Mouse (Mus musculus): ENCODE data around the gene Jak3.

The Jak3 gene

DNA sequence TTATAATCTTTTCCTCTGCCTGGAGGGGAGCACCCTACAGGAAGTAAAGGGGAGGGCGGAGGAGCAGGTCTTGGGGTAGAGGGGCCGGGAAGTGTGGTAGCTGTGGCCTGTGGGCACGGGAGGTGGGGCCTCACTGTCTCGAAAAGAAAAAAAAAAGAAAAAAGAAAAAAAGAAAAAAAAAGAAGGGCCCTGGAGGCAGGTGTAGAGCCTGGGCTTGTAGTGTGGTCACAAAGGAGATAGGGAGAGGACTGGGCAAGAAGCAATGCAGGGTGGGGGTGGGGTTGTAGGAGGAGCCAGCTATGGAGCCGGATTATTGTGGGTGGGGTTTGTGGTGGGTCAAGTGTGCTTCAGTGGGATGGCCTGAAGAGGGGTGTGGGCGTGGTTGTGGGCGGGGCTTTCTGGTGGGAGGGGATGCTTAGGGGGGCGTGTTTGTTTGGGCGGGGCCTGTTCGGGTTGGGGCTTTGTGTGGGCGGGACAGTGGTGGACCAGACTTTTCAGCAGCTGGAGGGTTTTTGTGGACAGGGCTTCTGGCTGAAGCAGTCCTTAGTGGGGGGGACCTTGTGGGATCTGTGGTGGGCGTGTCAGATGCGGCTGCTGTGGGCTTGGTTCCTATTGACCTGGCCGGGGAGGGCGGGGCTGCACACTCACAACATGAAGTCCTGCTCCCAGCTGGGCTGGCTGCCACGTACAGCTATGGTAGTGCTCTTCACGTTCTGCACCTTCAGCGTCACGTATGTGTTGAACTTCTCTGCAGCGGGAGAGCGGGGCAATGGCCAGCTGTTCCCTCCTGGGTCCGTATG lies 10.6 kb upstream of the Jak3 start:
- peak; percentile 72 to 73 for DNase-seq

DNA sequence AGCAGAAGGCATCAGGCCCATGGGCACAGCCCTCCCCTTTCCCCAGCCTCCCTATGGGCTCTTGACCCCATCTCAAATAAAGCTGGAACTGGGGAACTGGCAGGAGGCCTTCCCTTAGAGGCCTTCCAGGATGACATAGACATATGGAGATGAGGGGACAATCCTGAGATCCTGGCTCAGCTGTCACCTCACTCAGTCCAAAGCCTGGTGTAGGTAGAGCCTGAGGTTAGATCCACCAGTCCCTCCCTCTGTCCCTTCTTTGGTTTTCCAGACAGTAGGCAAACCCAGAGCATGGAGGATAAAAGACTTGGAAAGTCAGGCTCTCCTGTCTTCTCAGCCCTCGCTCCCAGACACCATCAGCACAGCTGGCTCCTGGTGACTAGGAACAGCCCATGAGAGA lies 9.2 kb upstream of the Jak3 start:
- peak in 1 of 2 experiments; percentile 44 for DNase-seq

DNA sequence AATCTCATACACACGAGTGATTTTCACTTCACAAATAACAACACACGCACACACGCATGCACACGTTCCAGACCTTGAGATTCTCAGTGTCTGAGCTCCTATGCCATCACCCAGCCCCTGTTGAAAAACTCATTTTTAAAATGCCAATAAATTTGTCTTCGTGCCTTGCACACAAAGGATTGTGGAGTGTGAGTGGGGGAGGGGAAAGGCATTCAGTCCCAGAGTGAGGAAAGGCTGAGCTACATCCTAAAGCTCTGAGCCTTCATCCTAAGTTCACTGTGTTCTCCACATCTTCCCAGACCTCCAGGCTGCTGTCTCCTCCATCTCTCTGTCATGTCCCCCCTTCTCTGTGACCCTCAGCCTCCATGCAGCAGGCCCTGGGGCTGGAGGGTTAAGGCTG lies 8.8 kb upstream of the Jak3 start:
- DNase-seq: peak; percentile 42 to 54

DNA sequence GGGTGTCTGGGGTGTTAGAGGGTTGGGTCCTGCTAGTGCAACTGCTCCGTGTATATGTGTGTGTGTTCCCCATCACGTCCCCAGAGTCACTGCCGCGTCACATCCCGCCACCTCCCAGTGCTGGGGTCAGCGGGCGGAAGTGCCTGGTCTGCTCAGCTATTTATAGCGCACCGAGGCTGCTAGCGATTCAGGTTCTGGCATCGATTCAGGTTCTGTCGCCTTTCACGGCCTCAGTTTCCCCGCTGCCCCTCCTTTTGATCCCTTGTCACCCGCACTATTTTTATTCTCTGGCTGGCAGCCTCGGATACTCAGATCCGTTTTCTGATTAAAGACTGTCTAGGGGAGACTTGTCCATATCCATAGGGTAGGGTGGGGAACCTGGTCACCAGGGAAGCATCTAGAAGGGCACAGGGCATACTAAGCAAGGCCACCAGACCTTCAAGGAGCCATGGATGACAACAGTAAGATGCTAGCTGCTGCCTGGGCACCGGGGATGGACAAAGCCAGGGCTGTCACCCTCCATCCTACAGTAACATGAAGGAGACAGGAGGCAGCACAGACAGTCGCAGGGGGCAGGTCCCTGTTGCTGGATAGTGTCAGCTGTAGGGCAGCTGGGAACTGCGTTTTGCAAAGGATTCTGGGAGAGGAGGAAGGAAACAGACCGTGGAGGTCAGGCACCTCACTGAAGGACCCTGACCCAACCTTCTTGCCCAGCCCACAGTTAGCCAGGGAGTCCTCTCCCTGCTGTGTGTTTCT lies 7.7 kb upstream of the Jak3 start:
- DNase-seq: peak; percentile 60 to 68

DNA sequence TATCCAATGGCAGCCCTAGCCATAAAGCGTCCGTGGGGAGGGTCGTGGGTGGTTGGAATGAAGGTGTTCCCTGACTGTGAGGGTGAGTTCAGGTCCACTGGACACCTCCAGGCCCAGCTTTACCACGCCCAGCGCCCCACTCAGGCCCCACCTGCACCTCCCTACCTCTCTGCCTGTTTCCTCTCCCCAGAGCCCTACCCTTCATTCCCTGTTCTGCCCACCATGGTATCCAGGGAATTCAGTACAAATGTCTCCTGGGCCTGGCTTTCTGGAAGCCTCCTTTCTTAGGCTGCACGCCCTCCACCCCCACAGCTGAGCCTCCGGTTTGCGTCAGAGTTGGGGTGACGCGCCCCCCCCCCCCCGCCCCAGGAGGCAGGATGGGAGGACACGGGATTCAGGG lies 5.9 kb upstream of the Jak3 start:
- DNase-seq: peak in 1 of 2 experiments; percentile 54

DNA sequence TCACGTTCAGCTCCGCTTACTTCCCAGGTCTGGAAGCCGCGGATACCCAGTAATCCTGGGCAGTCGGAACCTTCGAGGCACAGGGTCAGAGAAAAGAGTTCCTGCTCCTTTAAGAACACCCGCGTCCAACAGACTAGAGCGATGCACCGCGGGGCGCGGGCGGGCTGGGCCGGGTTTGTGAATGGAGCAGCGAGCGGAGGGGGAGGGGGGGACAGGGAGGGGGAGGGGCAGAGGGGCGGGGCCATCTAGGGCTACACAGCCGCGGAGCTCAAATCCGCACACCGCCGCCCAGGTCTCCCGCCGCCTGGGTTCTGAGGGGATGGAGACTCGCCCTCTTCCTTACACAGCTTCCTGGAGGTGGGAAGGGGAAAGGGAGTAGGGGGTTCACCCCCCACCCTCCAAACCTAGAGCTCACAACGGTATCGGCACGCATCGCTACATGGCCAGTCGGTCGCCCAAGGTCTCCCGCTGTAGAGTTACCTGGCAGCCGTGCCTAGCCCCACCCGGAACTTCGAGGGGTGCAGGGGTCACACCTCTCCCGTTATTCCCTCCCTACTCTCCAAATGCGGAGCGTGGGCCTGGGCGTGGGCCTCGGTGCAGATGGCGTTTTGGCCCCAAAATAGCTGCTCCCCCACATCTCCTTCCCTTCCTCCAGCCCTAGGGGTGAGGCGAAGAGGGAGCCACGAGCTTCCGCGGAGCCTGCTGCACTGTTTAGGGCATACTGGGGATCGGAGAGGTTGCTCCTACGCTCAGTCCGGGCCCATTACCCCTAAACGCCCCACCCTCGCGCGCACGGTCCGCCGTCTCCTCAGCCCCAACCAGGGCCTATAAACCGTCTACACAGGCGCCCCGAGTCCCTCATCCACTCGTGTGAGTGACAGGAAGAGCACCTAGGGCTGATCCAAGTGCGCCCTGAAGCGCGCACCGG lies 5.2 kb upstream of the Jak3 start:
- peak; percentile 94 to 95 for DNase-seq

DNA sequence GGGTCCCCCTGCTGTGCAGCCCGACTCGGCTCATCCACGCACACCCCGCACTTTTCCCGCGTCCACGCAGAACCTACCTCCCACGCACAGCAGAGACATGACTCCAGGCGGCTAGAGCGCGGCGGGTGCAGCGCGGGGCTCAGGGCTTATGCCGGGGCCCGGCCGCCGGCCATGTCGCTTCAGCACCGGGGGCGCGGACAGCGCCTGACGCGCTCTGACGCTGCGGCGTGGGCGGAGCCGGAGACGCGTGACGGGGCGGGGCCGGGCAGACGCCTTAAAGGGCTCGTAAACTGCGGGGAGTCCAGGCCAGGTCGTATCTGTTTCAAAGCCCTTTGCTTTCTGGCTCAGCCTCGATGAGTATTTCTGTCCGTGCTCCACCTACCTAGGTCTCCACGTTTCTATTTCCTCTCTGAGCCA lies 4.5 kb upstream of the Jak3 start, which contains the start of gene Unc13a:
Unc13a (minus strand) TSS at position 209 of the 417 bp plus-strand sequence.
- DNase-seq: peak; percentile 99

DNA sequence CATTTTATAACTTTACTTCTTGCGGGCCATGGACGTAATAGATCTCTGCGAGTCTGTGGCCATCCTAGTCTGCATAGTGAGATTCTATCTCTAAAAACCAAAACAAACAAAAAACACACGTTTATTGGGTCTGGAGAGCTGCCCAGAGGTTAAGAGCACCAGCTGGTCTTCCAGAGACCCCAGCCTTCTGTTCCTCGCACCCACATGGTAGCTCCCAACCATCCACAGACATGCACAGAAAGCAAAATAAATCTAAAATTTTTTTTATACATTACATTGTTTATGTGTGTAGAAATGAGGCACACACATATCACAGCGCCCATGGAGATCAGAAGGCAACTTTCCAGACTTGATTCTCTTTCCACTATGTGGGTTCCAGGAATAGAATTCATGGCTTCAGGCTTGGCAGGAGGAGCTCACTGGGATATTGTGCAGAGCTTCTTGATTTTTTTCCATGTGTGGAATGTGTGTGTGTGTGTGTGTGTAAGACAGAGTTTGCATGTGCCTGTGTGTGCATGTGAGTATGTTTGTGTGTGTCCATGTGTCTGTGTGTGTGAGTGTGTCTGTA lies 3.8 kb upstream of the Jak3 start:
- peak; percentile 54 to 72 for DNase-seq

DNA sequence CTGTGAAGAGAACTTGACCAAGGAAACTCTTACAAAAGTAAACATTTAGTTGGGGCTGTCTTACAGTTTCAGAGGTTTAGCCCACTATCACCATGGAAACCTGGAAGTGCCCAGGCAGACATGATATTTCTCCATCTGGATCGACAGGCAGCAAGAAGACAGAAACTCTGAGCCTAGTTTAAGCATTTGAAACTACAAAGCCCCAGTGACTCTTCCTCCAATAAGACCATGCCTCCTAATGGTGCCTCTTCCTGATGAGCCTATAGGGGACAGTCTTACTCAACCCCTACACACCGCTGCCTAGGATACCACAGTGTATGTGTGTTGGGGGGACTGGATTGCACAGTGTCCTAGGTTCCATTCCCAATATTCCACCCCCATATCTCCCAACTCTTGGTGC lies 2.0 kb upstream of the Jak3 start:
- no peak for DNase-seq

DNA sequence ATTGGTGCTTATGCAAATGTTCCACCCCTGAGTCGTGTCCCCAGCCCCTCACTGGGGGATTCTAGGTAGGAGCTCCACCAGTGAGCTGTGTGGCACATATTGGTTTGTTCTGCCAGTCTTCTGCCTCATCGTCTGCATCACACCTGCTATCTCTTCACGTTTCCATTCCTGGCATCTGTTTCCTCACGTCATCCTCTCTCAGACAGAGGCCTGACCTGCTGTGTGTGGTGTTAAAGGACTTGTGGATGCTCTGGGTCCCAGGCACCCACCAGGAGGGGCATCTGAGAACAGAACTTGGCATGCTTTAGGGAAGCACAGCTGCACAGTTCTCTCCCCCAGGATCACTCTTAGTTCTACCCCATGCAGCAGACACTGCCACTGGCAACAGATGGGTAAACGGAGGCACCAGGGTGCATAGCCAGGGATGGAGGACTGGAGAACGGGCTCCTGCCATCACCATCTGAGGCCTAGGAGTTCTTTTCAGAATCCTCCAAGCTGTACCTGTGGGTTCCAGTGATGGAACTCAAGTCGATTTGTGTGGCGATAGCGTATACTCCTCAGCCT lies 558 bp upstream of the Jak3 start:
- DNase-seq: no peak

DNA sequence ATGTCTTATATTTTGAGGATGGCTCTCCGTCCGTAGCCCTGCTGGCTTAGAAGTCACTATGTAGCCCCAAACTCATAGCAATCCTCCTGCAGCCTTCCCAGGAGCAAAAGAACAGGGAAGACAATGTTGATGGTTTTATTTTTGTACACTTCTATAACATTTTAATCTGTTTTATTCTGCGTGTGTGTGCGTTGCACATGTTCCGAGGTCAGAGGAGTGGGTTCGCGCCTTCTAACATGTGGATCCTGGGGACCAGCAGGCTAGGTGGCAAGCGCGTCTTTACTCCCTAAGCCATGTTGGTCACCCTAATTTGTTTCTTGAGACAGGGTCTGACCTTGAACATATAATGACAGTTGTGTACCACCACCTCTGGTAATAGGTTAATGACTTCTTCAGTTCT lies 707 bp downstream of the Jak3 start:
- no peak for DNase-seq

DNA sequence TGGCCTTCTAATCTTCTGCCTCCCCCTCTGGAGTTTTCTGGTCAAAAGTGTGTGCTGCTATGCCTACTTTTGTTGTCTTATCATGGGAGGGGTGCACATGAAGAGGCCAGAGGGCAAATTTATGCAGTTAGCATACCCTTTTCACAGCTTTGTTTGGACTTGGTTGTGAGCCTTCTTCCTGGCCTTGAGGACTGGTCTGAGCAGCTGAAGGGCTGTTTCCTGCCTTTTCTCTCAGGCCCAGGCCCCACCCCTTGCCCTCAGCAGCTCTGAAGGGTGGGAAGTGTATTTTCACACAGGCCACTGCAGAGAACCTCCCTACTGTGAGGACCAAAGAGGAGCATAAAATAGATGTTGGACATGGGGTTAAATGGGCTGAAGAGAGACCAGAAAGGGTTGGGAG lies 1.5 kb downstream of the Jak3 start:
- no peak for DNase-seq

DNA sequence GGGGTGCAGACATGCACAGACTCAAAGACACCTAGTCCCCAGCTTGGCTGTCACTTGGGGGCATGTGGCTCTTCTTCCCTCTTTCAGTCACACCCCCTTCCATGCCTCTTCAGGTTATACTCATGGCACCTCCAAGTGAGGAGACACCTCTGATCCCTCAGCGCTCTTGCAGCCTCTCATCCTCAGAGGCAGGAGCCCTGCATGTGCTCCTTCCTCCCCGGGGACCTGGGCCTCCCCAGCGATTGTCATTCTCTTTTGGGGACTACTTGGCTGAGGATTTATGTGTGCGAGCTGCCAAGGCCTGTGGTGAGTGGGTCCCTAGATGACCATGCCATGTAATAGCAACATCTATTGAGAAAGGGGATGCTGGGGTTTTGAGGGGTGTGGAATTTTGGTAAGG lies 2.1 kb downstream of the Jak3 start:
- DNase-seq: no peak

DNA sequence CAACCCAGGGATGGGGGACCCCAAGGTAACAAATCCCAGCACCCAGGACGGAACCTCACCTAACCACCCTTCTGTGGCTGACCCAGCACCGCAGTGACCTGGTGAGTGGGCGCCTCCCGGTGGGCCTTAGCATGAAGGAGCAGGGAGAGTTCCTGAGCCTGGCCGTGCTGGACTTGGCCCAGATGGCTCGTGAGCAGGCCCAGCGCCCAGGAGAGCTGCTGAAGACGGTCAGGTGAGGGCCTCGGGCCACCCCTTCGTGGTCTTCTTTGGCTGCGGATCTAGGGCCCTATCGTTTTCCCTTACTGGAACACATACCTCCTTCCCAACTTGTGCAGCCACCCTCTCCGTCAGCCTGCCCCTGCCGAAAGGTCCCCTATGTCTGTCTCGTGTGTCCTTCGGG lies 3.0 kb downstream of the Jak3 start:
- peak; percentile 51 to 54 for DNase-seq

DNA sequence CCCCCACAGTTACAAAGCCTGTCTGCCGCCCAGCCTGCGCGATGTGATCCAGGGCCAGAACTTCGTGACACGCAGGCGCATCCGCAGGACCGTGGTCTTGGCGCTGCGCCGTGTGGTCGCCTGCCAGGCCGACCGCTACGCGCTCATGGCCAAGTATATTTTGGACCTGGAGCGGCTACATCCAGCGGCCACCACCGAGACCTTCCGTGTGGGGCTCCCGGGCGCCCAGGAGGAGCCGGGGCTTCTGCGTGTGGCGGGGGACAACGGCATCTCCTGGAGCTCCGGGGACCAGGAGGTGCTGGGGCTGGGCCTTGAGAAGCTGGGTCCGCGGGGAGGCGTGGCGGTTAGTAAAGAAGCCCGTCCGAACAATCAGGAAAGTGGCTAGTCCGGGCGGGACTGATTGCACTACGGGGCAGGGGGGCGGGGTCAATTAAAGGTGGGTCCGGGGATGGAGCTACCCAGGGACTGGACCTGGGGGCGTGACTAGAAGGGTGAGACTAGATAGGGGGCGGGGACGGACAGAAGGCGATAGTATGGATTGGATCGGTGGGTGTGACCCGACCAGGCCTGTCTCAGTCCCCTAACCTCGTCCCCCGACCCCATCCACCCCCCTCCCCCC lies 3.6 kb downstream of the Jak3 start:
- DNase-seq: peak; percentile 81 to 83

DNA sequence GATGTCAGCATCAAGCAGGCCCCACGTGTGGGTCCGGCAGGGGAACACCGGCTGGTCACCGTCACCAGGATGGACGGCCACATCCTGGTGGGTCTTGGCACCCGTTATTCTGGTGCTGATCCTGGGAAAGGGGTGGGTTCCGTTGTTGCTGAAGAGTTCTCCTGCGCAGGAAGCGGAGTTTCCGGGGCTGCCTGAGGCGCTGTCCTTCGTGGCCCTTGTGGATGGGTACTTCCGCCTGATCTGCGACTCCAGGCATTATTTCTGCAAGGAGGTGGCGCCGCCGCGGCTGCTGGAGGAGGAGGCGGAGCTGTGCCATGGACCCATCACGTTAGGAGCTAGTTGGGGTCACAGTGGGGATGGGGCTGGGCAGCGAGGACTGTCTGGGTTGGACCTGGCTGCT lies 4.4 kb downstream of the Jak3 start:
- DNase-seq: peak; percentile 25 to 40

DNA sequence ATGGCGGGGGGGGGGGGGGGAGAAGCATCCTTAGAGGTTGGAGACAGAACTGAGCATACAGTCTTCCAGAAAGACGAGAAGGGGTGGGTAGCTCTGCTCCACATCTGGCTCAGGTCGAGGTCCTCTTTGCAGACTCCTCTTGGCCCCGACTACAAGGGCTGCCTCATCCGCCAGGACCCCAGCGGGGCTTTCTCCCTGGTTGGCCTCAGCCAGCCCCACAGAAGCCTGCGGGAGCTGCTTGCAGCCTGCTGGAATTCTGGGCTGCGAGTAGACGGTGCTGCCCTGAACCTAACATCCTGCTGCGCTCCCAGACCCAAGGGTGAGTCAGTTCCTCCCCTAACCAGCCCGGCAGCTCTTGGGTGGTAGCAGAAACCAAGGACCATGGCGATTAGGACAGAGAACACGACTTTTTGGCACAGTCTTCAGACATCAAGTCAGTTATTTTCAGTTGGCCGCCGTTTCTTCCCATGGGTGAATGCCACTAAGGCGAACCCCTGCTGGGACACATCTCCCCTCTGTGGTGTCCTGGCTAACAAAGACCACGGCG lies 5.3 kb downstream of the Jak3 start:
- peak; percentile 38 to 43 for DNase-seq

DNA sequence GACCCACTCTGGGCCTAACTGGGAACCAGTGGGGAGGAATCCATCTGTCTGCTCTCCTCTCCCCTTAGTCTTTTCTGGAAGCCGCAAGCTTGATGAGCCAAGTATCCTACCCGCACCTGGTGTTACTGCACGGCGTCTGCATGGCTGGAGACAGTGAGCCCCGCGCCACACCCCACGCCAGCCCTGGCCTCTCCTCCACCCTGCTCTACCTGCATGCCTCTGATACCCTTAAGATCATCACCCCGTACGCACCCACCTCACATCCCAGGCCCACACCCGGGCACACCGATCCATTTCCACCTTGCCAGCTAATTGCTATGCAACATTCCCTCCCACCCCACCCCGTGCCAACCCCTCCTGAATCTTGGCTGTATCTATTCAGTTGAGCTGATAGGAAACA lies 6.7 kb downstream of the Jak3 start:
- peak; percentile 43 to 45 for DNase-seq

DNA sequence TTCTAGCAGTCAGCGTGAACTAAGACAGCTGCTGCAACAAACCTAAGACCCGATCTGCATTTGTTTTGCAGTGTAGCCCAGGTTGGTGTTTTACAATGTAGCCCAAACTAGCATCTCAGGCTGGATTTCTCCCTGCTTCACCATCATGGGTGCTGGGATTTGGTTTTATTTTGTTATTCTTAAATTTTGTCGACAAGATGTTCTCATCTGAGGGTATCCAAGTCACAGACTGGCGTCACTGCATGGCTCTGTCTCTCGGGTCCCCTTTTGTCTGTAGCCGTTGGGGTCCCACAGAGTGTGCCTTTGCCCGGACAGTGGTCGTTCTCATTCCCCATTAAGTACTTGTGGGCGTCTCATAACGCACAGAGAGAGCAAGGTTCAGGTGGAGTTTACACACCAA lies 8.6 kb downstream of the Jak3 start:
- no peak for DNase-seq

DNA sequence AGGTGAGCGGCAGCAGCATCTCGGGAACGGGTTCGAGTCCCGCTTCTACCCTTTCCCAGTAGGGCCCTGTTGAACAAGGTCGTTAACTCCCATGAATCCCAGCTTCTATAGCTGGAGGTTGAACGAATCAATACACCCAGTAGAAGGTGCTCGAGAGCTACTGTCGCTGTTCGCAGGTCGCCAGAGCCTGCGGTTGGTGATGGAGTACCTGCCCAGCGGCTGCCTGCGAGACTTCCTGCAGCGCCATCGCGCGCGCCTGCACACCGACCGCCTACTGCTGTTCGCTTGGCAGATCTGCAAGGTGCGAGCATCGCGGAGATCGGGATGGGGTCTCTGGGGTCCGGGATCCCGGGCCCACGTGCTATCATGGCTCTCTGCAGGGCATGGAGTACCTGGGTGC lies 9.5 kb downstream of the Jak3 start:
- peak; percentile 33 for DNase-seq

DNA sequence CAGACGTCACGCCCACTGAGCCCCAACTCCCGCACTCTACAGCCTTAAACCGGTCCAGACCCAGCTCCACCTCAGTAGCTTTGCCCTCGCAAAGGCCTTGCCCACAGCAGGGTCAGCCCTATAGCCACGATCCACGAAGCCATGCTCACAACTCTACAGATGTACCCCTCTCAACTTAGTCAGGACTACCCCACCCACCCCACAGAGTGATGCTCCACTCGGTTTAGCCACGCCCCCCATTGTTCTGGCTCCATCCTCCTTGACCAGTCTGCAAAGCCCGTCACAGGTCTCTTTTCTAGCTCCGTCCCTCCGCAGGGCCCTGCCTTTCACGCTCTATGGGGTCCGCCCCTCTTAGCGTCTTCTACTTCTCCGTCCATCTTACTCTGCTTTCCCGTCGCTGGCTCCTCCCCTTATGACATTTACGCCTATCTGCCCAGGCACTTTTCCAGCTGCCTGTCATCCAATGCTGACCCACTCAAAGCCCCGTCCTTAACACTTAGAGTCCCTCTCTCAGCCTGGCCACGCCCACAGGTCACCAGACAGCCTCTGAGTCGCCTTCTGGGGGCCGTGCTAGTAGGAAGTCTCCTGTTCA lies 10.1 kb downstream of the Jak3 start:
- DNase-seq: peak; percentile 34 to 38

Data from cerebellum, postnatal 10 days (tissue).